Mouse (Mus musculus) lung, postnatal 0 days (tissue): ENCODE results near the gene F12.

Experiments used
- CTCF ChIP-seq: IDR thresholded peaks from 2 replicates; pipeline ENCODE4 v1.5.1; 2016; ENCODE audit warnings: antibody characterized with exemption, mild to moderate bottlenecking
- EP300 ChIP-seq: IDR thresholded peaks from 2 replicates; pipeline ENCODE4 v1.6.1; 2016; ENCODE audit warnings: antibody characterized with exemption, mild to moderate bottlenecking, control low read depth

GRCm38 (mm10) chr13:55412643-55413307 lies 13.8 kb downstream of the F12 start:
- TF ChIP-seq CTCF (no peak), EP300 (no peak)
